Mouse (Mus musculus) heart, adult 18-20 months (tissue): ENCODE measurements at regions not wholly inside any gene's neighbourhood (a gene's known extent, or its start where the extent isn't known, plus 50 kb on each side); places are given as distances from the start of the nearest gene placed in this dataset.
A peak's percentile ranks its signal among the peaks of the same experiment; 100 is the strongest.

Experiments
- DNase-seq, 2 experiments: peaks; one replicate each; pipeline ENCODE4 v3.0.0; 2021 to 2022; ENCODE audit warnings: mixed read lengths in 1 of 2

- no peak for DNase-seq
Measured at GRCm38 (mm10) chr13:28750949-28751692, 202.4 kb downstream of the Sox4 start.

DNA sequence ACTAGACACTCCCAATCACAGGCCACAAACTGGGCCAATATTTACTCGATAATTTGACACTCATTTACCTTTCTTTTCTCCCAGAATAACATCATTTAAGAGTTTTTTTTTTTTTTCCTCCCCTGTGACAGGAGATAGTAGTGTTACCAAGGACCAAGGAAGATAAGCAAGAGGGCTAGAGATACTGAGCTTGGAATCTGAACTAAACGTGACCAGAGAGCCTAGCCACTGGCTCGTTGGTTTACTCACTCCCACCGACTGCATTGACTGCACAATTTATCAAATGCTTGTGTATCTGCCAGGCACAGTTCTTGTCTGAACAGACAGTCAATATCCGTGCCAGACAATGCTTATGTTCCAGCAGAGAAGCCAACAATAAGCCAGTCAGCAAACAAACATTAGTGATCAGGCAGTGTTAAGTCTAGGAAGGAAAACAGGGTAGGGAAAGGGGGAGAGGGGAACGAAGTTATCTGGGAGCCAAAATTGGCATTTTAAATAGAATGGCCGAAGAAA, 213.3 kb downstream of the Sox4 start:
- peak in 1 of 2 experiments; percentile 23 for DNase-seq

GRCm38 (mm10) chr13:28738160-28739100, 215.1 kb downstream of the Sox4 start:
- peak in 1 of 2 experiments; percentile 18 for DNase-seq

GRCm38 (mm10) chr13:28732475-28732874, 221.0 kb downstream of the Sox4 start:
- DNase-seq, result no peak

DNA sequence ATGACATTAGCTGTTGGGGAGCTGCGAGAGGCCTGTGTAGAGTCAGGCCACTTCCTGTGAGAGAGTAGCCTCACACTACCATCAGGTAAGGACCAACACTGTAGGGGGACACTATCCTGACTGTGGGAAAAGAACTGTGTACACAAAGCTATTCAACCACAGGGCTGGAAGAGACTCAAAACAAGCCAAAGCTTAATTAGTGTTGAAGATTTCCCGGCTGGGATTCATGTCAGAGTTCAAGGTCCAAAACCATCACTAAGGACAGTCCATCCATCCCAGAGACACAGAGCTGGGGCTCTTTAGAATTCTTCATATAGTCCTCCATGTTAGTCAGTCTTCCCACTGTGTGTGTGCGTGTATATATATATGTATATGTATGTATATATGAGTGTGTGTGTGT, 221.5 kb downstream of the Sox4 start:
- no peak for DNase-seq

DNA sequence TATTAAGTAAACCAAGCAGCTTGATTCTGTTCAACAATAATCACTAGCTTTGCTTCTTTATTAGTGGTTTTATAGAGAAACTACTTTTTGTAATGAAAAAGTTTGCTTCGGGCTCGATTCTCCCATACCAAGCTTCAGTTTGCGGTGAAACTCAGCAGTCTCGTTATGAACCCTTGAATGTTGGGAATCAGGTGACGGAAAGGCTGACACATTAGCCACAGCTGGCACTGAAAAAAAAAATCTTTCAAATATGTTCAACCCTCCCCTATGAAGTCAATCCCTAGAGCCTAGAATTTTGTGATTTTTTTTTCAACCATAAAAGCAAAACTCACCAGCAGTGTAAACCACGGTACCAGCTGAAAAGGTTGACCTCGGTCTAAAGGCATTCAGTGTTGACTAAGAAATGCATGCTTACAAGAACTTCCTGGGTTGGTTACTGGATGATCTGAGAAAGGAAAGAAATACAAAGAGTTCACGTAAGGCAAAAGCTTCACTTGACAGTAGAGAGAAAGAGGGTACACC, 223.4 kb downstream of the Sox4 start:
- DNase-seq, result no peak

- DNase-seq, result no peak
Measured at GRCm38 (mm10) chr13:28728768-28729167, 224.7 kb downstream of the Sox4 start.

DNA sequence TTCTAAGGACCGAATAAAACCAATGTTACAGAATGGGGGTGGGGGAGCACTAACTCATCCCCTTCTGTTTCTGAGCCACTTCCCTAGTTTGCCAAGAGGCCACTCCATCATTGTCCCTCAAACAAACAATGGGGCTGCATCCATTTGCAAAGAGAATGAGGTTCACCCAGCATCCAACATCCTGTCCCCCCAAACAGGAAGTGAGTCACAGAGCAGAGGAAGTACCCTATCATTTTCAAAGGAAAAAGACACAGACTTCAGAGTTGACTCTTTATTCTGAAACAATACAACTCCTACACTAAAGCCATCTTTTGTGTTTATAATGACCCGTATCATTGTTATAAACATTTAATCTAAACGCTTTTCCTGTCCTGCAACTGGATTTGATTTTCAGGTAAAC, 229.2 kb downstream of the Sox4 start:
- DNase-seq, result peak in 1 of 2 experiments; percentile 44

DNA sequence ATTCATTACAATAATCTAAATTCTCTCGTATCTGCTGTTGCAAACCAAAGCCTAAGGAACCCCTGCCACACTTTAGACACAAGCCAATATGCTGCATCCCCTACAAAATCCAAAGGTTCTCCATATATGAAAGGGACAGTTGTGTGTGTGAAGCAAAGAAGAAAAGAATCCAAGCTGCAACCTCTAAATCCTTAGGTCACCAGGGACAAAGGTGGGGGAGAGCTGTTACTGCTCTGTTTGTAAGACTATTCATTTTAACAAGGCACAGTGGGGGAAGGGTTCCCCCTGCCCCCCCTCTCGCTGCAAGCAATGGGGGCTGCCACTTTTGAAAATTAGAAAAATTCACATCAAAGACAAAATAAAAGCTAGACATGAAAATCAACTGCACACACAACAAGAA, 231.4 kb downstream of the Sox4 start:
- DNase-seq, result no peak

DNA sequence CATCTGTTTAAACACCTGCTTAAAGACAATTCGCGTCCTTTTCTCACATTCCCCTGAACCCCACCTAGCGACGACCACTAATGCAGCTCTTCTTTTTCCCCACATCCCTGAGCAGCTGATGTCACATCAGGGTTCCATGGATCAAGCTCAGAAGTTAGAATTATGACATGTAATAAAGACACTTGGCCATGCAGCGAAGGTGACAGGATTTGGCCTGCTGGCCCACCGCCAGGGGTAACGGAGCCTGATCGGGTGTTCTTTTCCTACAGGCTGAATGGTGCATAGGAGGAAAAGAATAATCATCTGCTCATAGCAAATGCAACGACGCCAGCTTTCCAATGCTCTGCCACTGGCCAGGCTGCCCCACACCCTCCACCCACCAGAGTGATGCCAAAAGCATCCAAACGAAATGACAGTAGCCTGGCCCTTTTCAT, 231.9 kb downstream of the Sox4 start:
- no peak for DNase-seq

- DNase-seq, result peak; percentile 32 to 53
Measured at GRCm38 (mm10) chr13:28720639-28721239, 232.8 kb downstream of the Sox4 start.

DNA sequence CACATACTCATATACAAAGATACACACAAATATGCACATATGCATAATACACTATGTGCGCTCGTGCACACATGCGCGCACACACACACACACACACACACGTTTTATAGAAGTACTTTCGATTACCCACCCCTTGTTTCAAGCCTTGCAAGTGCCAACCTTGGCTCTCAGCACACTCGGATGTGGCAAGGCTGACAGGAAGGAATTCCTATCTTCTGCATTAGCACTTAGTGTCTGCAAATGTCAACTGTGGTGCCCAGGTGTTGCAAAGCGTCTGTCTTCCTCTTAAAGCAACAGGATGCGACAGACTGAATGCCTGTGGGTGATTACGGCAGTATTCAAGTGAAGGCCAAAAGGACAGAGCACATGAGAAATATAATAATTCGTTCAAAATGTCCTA, 233.3 kb downstream of the Sox4 start:
- DNase-seq, result no peak

GRCm38 (mm10) chr13:28718868-28719265, 234.6 kb downstream of the Sox4 start:
- DNase-seq, result no peak

DNA sequence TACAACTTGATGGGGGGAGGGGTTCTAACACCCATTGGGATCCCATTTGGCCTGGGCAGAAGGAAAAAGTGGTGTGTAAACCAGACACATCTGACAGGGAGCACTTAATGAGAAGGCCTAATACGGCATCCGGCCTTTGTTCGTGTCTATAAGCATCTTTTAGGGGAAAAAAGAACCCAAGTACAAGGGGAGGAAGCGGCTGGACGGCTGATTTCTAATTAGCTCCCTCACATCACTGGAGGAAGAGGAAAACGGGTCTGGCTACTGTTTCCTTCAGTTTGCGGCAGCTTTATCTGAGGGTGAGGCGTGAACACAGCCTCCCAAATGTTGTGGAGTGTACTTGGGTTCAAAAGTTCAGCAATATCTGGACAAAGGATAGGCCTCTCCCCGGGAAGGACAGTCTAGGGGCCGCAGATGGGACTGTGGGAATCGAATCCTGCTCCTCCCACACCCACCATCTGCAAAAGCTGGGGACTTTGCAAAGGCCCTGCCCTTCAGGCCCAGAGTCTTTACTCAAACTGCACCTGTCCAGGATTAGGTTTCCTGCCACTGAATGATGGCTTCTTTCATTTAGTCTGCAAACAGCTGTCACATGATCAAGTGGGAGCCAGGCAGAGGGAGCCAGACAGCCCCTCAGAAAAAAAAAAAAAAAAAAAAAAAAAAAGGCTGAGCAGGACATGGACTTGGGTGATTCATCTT, 235.2 kb downstream of the Sox4 start:
- peak; percentile 50 to 81 for DNase-seq

- DNase-seq, result no peak
Measured at GRCm38 (mm10) chr13:28717404-28717803, 236.1 kb downstream of the Sox4 start.

GRCm38 (mm10) chr13:28709966-28710365, 243.5 kb downstream of the Sox4 start:
- DNase-seq, result no peak

DNA sequence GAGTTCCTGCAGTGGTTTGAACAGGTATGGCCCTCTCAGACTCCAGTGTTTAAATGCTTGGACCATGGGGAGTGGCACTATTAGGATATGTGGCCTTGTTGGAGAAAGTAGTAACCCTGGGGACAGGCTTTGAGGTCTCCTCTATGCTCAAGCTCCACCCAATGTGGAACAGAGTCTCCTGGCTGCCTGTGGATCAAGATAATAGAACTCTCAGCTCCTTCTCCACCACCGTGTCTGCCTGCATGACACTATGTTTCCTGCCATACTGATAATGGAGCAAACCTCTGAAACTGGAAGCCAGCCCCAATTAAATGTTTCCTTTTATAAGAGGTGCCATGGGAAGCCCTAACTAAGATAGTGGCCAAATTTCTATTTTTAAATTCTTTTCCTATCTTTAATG, 252.2 kb downstream of the Sox4 start:
- no peak for DNase-seq

DNA sequence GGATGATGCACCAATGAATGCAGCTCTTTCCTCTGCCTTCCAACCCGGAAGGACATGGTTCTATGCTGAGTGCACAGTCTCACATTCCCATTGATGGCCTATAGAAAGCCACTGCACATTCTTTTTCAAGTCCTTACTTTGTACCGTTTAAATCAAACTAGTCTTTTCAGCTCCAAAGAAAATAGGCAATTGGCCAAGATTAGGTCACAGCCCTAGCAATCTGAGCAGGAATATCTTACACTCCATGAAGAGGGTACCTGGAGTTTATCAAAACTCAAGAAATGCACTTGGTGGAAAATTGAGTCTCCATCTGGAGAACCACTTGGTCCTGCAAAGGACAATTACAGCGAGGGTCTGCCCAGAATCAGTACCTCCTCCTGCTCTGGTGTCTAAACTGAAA, 253.4 kb downstream of the Sox4 start:
- DNase-seq, result no peak

DNA sequence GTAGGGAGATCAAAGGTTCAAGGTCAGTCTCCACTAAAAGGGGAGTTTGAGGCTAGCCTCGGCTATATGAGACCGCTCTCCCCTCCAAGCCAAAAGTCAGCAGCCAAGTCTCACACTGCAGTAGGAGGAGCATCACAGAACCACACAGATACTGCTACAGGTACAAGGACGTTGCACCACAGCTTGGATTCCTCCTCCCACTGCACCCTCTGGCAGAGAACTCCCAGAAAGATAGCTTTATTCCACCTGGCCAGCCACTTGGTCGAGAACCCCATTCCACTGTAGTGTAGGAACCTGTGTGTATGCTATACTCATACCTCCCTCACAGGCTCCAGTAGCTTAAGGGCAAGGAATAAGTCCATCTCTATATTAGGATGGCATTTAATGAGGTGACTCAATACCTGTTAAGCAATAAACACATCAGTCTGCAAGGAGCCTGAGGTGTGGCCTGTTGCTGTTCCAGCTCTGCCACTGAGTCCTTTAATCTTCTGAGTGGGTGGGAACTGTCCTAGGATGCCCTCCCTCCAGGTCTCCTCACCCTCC, 254.0 kb downstream of the Sox4 start:
- DNase-seq, result no peak

- DNase-seq, result no peak
Measured at GRCm38 (mm10) chr13:28697796-28698678, 255.5 kb downstream of the Sox4 start.
